Mouse (Mus musculus): ENCODE data around the gene Ms4a13. TPM values are rescaled to one million over a fixed set of nuclear protein-coding genes. Genes with fewer than 3 reads are reported as not detected.
"Not testable (repeated sequence)": the region's sequence is repeated elsewhere in the genome, so short reads cannot be mapped to it uniquely, and the experiment has no call there.

The Ms4a13 gene
- polyA plus RNA-seq, 1 experiment = not detected

DNA sequence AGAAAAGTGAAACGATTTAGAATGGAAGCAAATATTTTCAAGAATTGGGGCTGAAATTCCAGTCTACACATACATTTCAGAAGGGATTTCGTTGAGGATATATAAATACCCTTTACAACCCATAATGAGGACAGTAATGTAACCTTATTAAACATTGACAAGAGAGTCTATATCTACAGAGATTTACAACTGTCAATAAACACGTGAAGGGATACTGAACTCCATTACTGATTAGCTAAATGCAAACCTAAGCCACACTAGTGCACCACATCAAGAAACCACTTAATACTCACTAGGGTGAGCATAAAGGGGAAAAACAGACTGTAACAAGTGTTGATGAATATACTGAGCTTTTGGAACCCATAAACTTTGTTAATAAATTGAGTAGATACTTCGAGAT, 61.2 kb downstream of the Ms4a13 start:
- TF ChIP-seq CTCF (IDR thresholded peaks at IDR 0.05; ENCODE audit: low read depth, low read length) (no peak), EP300 (IDR thresholded peaks at IDR 0.05; ENCODE audit: insufficient read depth, low read depth, low read length) (no peak), POLR2A (IDR thresholded peaks at IDR 0.05; ENCODE audit: insufficient read depth, low read length) (no peak)
- no peaks in the 10 kb centered on the region for H3K4me1 ChIP-seq (ENCODE audit: control insufficient read depth, insufficient read depth, low read length)
- no peaks in the 10 kb centered on the region for H3K9me3 ChIP-seq (replicated peaks; ENCODE audit: control insufficient read depth, insufficient read depth, low read length, poor library complexity, severe bottlenecking)
- H3K9ac ChIP-seq (ENCODE audit: low read depth, poor library complexity, severe bottlenecking) = no peak overlapping the region
- H3K27ac ChIP-seq (ENCODE audit: insufficient read depth, low read length) = no peak overlapping the region
- H3K36me3 ChIP-seq (ENCODE audit: control insufficient read depth, insufficient read depth, low read length, poor library complexity, severe bottlenecking) = no peaks in the 10 kb centered on the region
- no peaks in the 10 kb centered on the region for H3K27me3 ChIP-seq (ENCODE audit: control insufficient read depth, insufficient read depth, low read length, poor library complexity, severe bottlenecking)
- H3K4me3 ChIP-seq (ENCODE audit: low read depth, low read length) = no peak overlapping the region

- H3K4me1 ChIP-seq (ENCODE audit: control insufficient read depth, insufficient read depth, low read length) = no peaks in the 10 kb centered on the region
- TF ChIP-seq EP300 (IDR thresholded peaks at IDR 0.05; ENCODE audit: insufficient read depth, low read depth, low read length) (no peak), POLR2A (IDR thresholded peaks at IDR 0.05; ENCODE audit: insufficient read depth, low read length) (no peak), CTCF (IDR thresholded peaks at IDR 0.05; ENCODE audit: low read depth, low read length) (no peak)
- H3K27me3 ChIP-seq (ENCODE audit: control insufficient read depth, insufficient read depth, low read length, poor library complexity, severe bottlenecking) = no peaks in the 10 kb centered on the region
These were observed 61.7 kb downstream of the Ms4a13 start for GRCm38 (mm10) chr19:11134852-11135251.

GRCm38 (mm10) chr19:11130776-11131175, 65.8 kb downstream of the Ms4a13 start, which contains the start of gene 1700017D01Rik:
Gene 1700017D01Rik (minus strand): TSS chr19:11130876.
- not testable (repeated sequence) for H3K9me3 ChIP-seq (replicated peaks; ENCODE audit: control insufficient read depth, insufficient read depth, low read length, poor library complexity, severe bottlenecking); H3K36me3 ChIP-seq (ENCODE audit: control insufficient read depth, insufficient read depth, low read length, poor library complexity, severe bottlenecking); H3K9ac ChIP-seq (ENCODE audit: low read depth, poor library complexity, severe bottlenecking); H3K27me3 ChIP-seq (ENCODE audit: control insufficient read depth, insufficient read depth, low read length, poor library complexity, severe bottlenecking); H3K27ac ChIP-seq (ENCODE audit: insufficient read depth, low read length); H3K4me1 ChIP-seq (ENCODE audit: control insufficient read depth, insufficient read depth, low read length); H3K4me3 ChIP-seq (ENCODE audit: low read depth, low read length)

More at GRCm38 (mm10) chr19:11134852-11135251, 61.7 kb downstream of the Ms4a13 start:
- Histone ChIP-seq H3K4me3 (ENCODE audit: low read depth, low read length) (no peak overlapping the region), H3K27ac (ENCODE audit: insufficient read depth, low read length) (no peak overlapping the region), H3K9me3 (replicated peaks; ENCODE audit: control insufficient read depth, insufficient read depth, low read length, poor library complexity, severe bottlenecking) (no peaks in the 10 kb centered on the region), H3K9ac (ENCODE audit: low read depth, poor library complexity, severe bottlenecking) (no peak overlapping the region), H3K36me3 (ENCODE audit: control insufficient read depth, insufficient read depth, low read length, poor library complexity, severe bottlenecking) (no peaks in the 10 kb centered on the region)

DNA sequence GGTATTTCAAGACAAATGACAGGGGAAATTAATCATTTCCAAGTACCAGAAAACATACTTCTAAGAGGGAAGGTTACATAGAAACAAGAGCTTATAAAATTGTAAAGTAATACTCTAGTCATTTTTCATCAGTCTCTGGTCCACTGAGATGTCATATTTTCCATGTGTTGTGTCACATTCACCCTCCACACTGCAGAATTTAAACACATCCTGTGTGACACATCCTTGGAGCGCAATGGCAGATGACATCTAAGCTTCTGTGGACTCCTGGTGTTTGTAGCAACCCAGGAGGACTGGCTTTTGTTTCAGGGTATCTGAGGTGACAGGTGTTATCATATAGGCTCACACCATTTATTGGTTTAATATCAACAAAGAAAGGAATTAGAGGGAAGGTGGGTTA, 66.8 kb downstream of the Ms4a13 start:
- no peaks in the 10 kb centered on the region for H3K9me3 ChIP-seq (replicated peaks; ENCODE audit: control insufficient read depth, insufficient read depth, low read length, poor library complexity, severe bottlenecking)
- no peaks in the 10 kb centered on the region for H3K27me3 ChIP-seq (ENCODE audit: control insufficient read depth, insufficient read depth, low read length, poor library complexity, severe bottlenecking)
- no peak for TF ChIP-seq POLR2A (IDR thresholded peaks at IDR 0.05; ENCODE audit: insufficient read depth, low read length)
- no peak for TF ChIP-seq EP300 (IDR thresholded peaks at IDR 0.05; ENCODE audit: insufficient read depth, low read depth, low read length)
- TF ChIP-seq CTCF (IDR thresholded peaks at IDR 0.05; ENCODE audit: low read depth, low read length) = no peak
- H3K4me3 ChIP-seq (ENCODE audit: low read depth, low read length) = no peak overlapping the region
- no peak overlapping the region for H3K27ac ChIP-seq (ENCODE audit: insufficient read depth, low read length)
- no peaks in the 10 kb centered on the region for H3K36me3 ChIP-seq (ENCODE audit: control insufficient read depth, insufficient read depth, low read length, poor library complexity, severe bottlenecking)
- H3K9ac ChIP-seq (ENCODE audit: low read depth, poor library complexity, severe bottlenecking) = no peak overlapping the region
- H3K4me1 ChIP-seq (ENCODE audit: control insufficient read depth, insufficient read depth, low read length) = no peaks in the 10 kb centered on the region

DNA sequence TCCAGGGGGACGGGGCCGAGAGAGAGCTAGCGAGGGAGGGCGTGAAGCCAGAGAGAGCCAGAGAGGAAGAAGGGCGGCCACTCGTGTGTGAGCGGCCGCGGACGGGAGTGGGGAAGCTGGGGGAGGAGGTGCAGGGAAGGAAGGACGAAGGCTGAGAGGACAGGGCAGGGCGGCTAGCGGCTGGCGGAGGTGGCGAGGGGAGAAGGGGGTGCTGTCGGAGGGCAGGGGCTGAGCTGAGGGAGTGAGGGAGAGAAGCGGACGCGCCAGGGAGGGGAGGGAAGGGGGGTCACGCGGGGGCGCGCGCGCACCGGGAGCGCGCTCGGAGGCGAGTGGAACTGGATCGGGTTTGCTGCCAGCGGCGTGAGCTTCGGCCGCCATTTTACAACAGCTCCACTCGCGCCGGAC, 75.5 kb downstream of the Ms4a13 start:
- H3K4me1 ChIP-seq (ENCODE audit: control insufficient read depth, insufficient read depth, low read length); H3K27me3 ChIP-seq (ENCODE audit: control insufficient read depth, insufficient read depth, low read length, poor library complexity, severe bottlenecking); H3K36me3 ChIP-seq (ENCODE audit: control insufficient read depth, insufficient read depth, low read length, poor library complexity, severe bottlenecking); H3K9me3 ChIP-seq (replicated peaks; ENCODE audit: control insufficient read depth, insufficient read depth, low read length, poor library complexity, severe bottlenecking); H3K27ac ChIP-seq (ENCODE audit: insufficient read depth, low read length): not testable (repeated sequence)
- H3K9ac ChIP-seq (ENCODE audit: low read depth, poor library complexity, severe bottlenecking) = peak overlapping the region; percentile 44; the same call in 1 of the 2 replicates
- H3K4me3 ChIP-seq (ENCODE audit: low read depth, low read length) = peak overlapping the region; percentile 79

Other genes starting within 250 kb of the Ms4a13 start
- 16.9 and 17.8 TPM in 2 replicates for gene Ccdc86, start 247.5 kb downstream of the Ms4a13 start, polyA plus RNA-seq (2011; ENCODE audit: insufficient read depth, insufficient read length, low read depth, missing spikeins)
- gene Ms4a10, start 222.1 kb downstream of the Ms4a13 start, polyA plus RNA-seq (2011; ENCODE audit: insufficient read depth, insufficient read length, low read depth, missing spikeins) = not detected in 2 replicates
- not detected in 2 replicates for gene Ms4a15, start 203.5 kb downstream of the Ms4a13 start, polyA plus RNA-seq (2011; ENCODE audit: insufficient read depth, insufficient read length, low read depth, missing spikeins)
- not detected in 2 replicates for gene Ms4a18, start 178.7 kb downstream of the Ms4a13 start, polyA plus RNA-seq (2011; ENCODE audit: insufficient read depth, insufficient read length, low read depth, missing spikeins)
- gene Ms4a8a, start 115.6 kb downstream of the Ms4a13 start, polyA plus RNA-seq (2011; ENCODE audit: insufficient read depth, insufficient read length, low read depth, missing spikeins) = not detected in 2 replicates
- not detected in 2 replicates for gene 1700017D01Rik, start 65.9 kb downstream of the Ms4a13 start, polyA plus RNA-seq (2011; ENCODE audit: insufficient read depth, insufficient read length, low read depth, missing spikeins)
- gene 1700025F22Rik, start 31.4 kb downstream of the Ms4a13 start, polyA plus RNA-seq (2011; ENCODE audit: insufficient read depth, insufficient read length, low read depth, missing spikeins) = not detected in 2 replicates
- not detected in 2 replicates for gene Ms4a12, start 35.7 kb upstream of the Ms4a13 start, polyA plus RNA-seq (2011; ENCODE audit: insufficient read depth, insufficient read length, low read depth, missing spikeins)
- not detected in 2 replicates for gene Ms4a1, start 69.5 kb upstream of the Ms4a13 start, polyA plus RNA-seq (2011; ENCODE audit: insufficient read depth, insufficient read length, low read depth, missing spikeins)
- gene Ms4a5, start 87.1 kb upstream of the Ms4a13 start, polyA plus RNA-seq (2011; ENCODE audit: insufficient read depth, insufficient read length, low read depth, missing spikeins) = not detected in 2 replicates
- gene Ms4a14, start 117.7 kb upstream of the Ms4a13 start, polyA plus RNA-seq (2011; ENCODE audit: insufficient read depth, insufficient read length, low read depth, missing spikeins) = not detected in 2 replicates
- gene Ms4a7, start 139.4 kb upstream of the Ms4a13 start, polyA plus RNA-seq (2011; ENCODE audit: insufficient read depth, insufficient read length, low read depth, missing spikeins) = not detected in 2 replicates
- not detected in 2 replicates for gene Ms4a4a, start 178.8 kb upstream of the Ms4a13 start, polyA plus RNA-seq (2011; ENCODE audit: insufficient read depth, insufficient read length, low read depth, missing spikeins)
- not detected in 2 replicates for gene Ms4a4c, start 208.0 kb upstream of the Ms4a13 start, polyA plus RNA-seq (2011; ENCODE audit: insufficient read depth, insufficient read length, low read depth, missing spikeins)
- gene Ms4a4b, start 246.8 kb upstream of the Ms4a13 start, polyA plus RNA-seq (2011; ENCODE audit: insufficient read depth, insufficient read length, low read depth, missing spikeins) = not detected in 2 replicates

Measured in ES-Bruce4 (cell line).